ENCODE assay signal across 13 mouse cellular contexts in the genomic region with DNA sequence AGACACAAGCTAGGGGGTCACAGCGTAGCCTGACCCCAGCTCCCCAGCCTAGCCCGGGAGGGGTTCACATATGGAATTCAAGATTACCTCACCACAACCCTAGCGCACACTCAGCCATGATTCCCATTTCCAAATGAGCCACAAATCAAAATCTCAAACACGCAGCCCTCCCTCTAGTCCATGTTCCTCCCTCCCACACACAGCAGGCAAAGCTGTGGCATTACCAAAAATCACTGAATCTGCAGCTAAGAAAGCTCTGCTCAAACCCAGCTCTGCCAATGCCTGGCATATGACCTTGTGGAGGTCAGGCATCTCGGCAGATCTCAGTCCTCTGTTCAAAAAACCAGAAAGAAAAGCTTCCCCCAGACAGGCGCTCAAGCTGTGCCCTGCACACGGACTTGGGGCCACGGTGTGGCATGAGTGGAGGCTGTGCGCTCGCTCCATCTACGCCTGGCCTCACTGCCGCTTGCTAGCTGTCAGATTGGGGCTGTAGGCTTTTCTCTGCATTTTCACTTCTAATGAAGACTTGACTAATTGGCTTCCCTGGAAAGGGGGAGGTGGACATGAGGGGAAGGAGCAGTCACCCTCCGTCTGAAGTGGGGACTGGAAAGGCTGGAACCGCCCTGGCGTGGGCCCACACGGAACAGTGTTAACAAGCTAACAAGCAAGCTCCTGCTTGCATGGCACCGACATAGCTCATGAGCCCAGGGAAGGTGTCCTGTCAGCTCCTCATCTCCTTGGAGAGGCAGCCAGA. TPM values are rescaled to one million over a fixed set of nuclear protein-coding genes. Genes with fewer than 3 reads are reported as not detected.
DNase-seq lines count a peak whose midpoint lies in the region; ATAC-seq and TF ChIP-seq lines count a peak whose summit lies in the region.
"Had no signal": no experiment of that assay in that cellular context is flagged by ENCODE, and none has a peak within 500 bp of the region (broad histone marks: within the 10 kb centered on the region; RNA-seq: fewer than 3 reads in every experiment).

No protein-coding gene starts in this region.

- H3K9me3 ChIP-seq in hindbrain, postnatal 0 days (ENCODE audit: low read length) = no peaks in the 10 kb centered on the region
- H3K9me3 ChIP-seq: liver, embryonic 15.5 days had no signal

- H3K4me3 ChIP-seq in cerebellum, adult 2 months (replicated peaks; ENCODE audit: insufficient read depth, low read depth, low read length) = no peak overlapping the region
- H3K4me3 ChIP-seq in layer of hippocampus, adult 2 months = peak overlapping the region; percentile 29; the same call in 1 of the 2 replicates
- H3K4me3 ChIP-seq in hindbrain, postnatal 0 days (ENCODE audit: low read length) = no peak overlapping the region
- H3K4me3 ChIP-seq: liver, embryonic 15.5 days had no signal

- DNase-seq in cerebellum, adult 2 months = peak in 1 of 2 experiments; percentile 56
- DNase-seq in cerebellum, postnatal 4 days (ENCODE audit: low spot score in 2 of 2) = no peak
- DNase-seq in layer of hippocampus, adult 2 months (ENCODE audit: low spot score in 2 of 2) = peak in 1 of 2 experiments; percentile 51
- DNase-seq in layer of hippocampus, adult 9-10 months (ENCODE audit: low spot score) = no peak
- peak; percentile 55 for DNase-seq in brain, embryonic 14.5 days (ENCODE audit: low read depth)
- DNase-seq in hindbrain, postnatal 0 days (ENCODE audit: low spot score) = no peak
- DNase-seq in thymus, postnatal 0 days (ENCODE audit: low spot score) = no peak
- no peak for DNase-seq in embryo, embryonic 10 days (ENCODE audit: low spot score)
- DNase-seq: adrenal gland, postnatal 10 days; embryo, embryonic 11 days; heart, postnatal 14 days had no signal

- H3K4me2 ChIP-seq in hindbrain, postnatal 0 days (ENCODE audit: low read depth, low read length) = no peak overlapping the region
- H3K4me2 ChIP-seq: liver, embryonic 15.5 days had no signal

- no peaks in the 10 kb centered on the region for H3K27me3 ChIP-seq in cerebellum, adult 2 months (ENCODE audit: control insufficient read depth, insufficient read depth, low read length)
- no peaks in the 10 kb centered on the region for H3K27me3 ChIP-seq in hindbrain, postnatal 0 days (ENCODE audit: insufficient read depth, low read length)

- TF ChIP-seq CTCF in cerebellum, adult 2 months (IDR thresholded peaks at IDR 0.05; ENCODE audit: borderline replicate concordance, insufficient read depth, low read depth, low read length) = no peak
- TF ChIP-seq CTCF in layer of hippocampus, adult 2 months (conservative IDR thresholded peaks at IDR 0.05) = no peak
- TF ChIP-seq CTCF in brain, embryonic 14.5 days (IDR thresholded peaks at IDR 0.05; ENCODE audit: borderline replicate concordance, extremely low read depth, insufficient read depth, insufficient read length) = no peak
- no peak for TF ChIP-seq CTCF in hindbrain, postnatal 0 days (IDR thresholded peaks at IDR 0.05; ENCODE audit: low read depth)

- no peak for ATAC-seq in hindbrain, postnatal 0 days
- ATAC-seq: intestine, postnatal 0 days had no signal

- WGBS in cerebellum, adult 2 months = 27% methylated on average over 17 of the region's 17 CpGs
- 38% methylated on average over 17 of the region's 17 CpGs for WGBS in hindbrain, postnatal 0 days

- no peaks in the 10 kb centered on the region for H3K36me3 ChIP-seq in hindbrain, postnatal 0 days (ENCODE audit: insufficient read depth, low read length)
- H3K36me3 ChIP-seq: liver, embryonic 15.5 days had no signal

- H3K27ac ChIP-seq in cerebellum, adult 2 months (ENCODE audit: insufficient read depth, low read length) = peak overlapping the region; percentile 53
- peak overlapping the region; percentile 96 for H3K27ac ChIP-seq in layer of hippocampus, adult 2 months
- H3K27ac ChIP-seq in hindbrain, postnatal 0 days = peak overlapping the region; percentile 49
- H3K27ac ChIP-seq: liver, embryonic 15.5 days had no signal

- no peak for TF ChIP-seq POLR2A in cerebellum, adult 2 months (IDR thresholded peaks at IDR 0.05; ENCODE audit: borderline replicate concordance, insufficient read depth, low read length)
- TF ChIP-seq POLR2A in brain, embryonic 14.5 days (IDR thresholded peaks at IDR 0.05; ENCODE audit: borderline replicate concordance, extremely low read depth, insufficient read depth, insufficient read length, poor library complexity, severe bottlenecking) = no peak

- peaks cover 81% of the 10 kb centered on the region for H3K4me1 ChIP-seq in cerebellum, adult 2 months (ENCODE audit: control insufficient read depth, insufficient read depth, low read length)
- H3K4me1 ChIP-seq in hindbrain, postnatal 0 days (ENCODE audit: insufficient read depth, low read length) = peaks cover 8% of the 10 kb centered on the region

- H3K9ac ChIP-seq in hindbrain, postnatal 0 days (replicated peaks; ENCODE audit: low read length) = peak overlapping the region; percentile 24; the same call in 1 of the 2 replicates
- H3K9ac ChIP-seq: liver, embryonic 15.5 days had no signal

RNA-seq across cellular contexts. Expression of a gene that starts 15.6 kb away (rescaled TPM):
- 127 and 142 TPM in 2 replicates for polyA plus RNA-seq in cerebellum, adult 2 months (2012; rRNA removed)
- total RNA-seq in layer of hippocampus, adult 2 months (2021) = 100 to 1,000 TPM; 226 to 232 TPM
- polyA plus RNA-seq in brain, embryonic 14.5 days (2012; rRNA removed) = 45.1 and 70.2 TPM in 2 replicates
- total RNA-seq in hindbrain, postnatal 0 days (2014; rRNA removed) = 104 and 141 TPM in 2 replicates
- polyA plus RNA-seq in hindbrain, postnatal 0 days (2015; fragmentation: Nextera tagmentation; extraction: Ambion mirVana) = 14.3 and 14.7 TPM in 2 replicates
- polyA plus RNA-seq in thymus, postnatal 0 days (2015; fragmentation: Nextera tagmentation; extraction: Ambion mirVana) = 0.05 and 0.06 TPM in 2 replicates
- polyA plus RNA-seq: liver, embryonic 15.5 days had no signal

Comparison
In these comparisons a context has a peak if more than half of its experiments do, and no peak if none do; other contexts are left out.
1. RNA of a gene that starts 15.6 kb away (polyA plus RNA-seq): 127 to 142 TPM in cerebellum, adult 2 months, 45.1 to 70.2 TPM in brain, embryonic 14.5 days and 14.3 to 14.7 TPM in hindbrain, postnatal 0 days; 0.05 to 0.06 TPM in thymus, postnatal 0 days; every median in the first group is over 10 times any median in the second.
2. Peak in every context shown above with its lines, with median percentiles within 50 percentile points of each other: H3K27ac ChIP-seq.